Mouse (Mus musculus): Measurements from ENCODE around the gene Otor.

Gene Otor

DNA sequence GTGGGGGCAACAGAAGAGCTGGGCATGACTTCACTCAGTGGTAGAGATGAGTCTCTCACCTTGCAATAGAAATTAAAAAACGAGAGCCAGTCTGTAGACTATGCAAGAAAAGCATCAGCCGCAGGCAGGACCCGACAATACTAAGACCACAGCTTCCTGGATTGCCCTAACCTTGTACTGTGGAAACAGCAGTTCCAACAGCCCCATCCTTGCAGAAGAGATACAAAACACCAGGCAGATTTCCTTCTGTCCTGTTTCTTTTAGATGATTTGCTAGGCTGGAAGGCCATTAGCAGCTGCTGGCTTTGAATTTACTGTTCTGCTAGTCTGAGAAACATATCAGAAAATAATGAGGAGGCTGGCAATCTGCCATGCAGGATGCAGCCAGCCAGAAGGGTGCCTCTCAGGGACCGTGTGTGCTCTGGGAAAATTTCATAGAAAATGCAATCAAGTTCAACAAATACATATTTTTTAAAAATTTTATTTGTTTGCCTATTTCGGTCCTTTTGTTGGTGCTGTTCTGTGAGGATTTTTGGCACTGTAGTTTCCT is 52.9 kb downstream of the Otor start:
- no peak for DNase-seq (ENCODE audit: low spot score)
